Mouse (Mus musculus): ENCODE measurements at regions not wholly inside any gene's neighbourhood (a gene's known extent, or its start where the extent isn't known, plus 50 kb on each side); places are given as distances from the start of the nearest gene placed in this dataset.
A peak's percentile ranks its signal among the peaks of the same experiment; 100 is the strongest.

- ATAC-seq (ENCODE audit: insufficient read depth) (no peak), DNase-seq (no peak)
- Histone ChIP-seq H3K4me2 (no peak overlapping the region), H3K4me1 (ENCODE audit: insufficient read depth) (no peaks in the 10 kb centered on the region), H3K27me3 (ENCODE audit: insufficient read depth, low read length) (no peaks in the 10 kb centered on the region), H3K4me3 (ENCODE audit: low read depth, low read length) (no peak overlapping the region), H3K36me3 (ENCODE audit: insufficient read depth) (no peaks in the 10 kb centered on the region), H3K9ac (no peak overlapping the region), H3K9me3 (ENCODE audit: low read depth, low read length) (no peaks in the 10 kb centered on the region), H3K27ac (ENCODE audit: low read depth) (no peak overlapping the region)
- no peak for TF ChIP-seq CTCF (IDR thresholded peaks at IDR 0.05; ENCODE audit: low read depth)
- 73% methylated on average over 8 of the region's 8 CpGs for WGBS
Observed at GRCm38 (mm10) chr11:19834561-19834960, 89.6 kb upstream of the Spred2 start.

DNA sequence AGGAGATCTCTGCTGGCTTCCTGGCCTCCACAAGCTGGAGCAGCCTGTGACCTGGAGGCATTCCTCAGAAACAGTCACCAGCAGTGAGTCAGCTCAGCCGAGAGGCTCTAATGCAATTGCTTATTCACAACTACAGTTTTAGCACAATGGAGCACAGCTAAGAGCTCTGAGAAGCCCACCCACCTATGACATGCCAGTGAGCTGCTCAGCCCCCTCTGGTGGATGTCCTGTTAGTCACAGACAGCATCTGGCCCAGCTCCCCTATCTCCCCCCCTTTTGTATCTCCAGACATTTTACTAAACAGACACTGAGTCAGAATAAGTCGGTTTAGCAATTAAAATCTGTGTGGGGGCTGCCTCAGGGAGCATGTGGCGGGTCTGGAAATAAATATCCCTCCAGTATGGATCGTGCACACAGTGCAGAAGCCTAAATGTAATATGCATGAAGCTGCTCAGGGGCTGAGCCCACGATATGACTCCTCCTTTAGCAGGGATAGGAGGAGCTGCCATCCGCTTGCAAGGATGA, 88.9 kb upstream of the Spred2 start:
- TF ChIP-seq CTCF (IDR thresholded peaks at IDR 0.05; ENCODE audit: low read depth): peak; percentile 51
- no peaks in the 10 kb centered on the region for H3K4me1 ChIP-seq (ENCODE audit: insufficient read depth)
- H3K27ac ChIP-seq (ENCODE audit: low read depth): no peak overlapping the region
- WGBS: 25% methylated on average over 6 of the region's 6 CpGs
- H3K36me3 ChIP-seq (ENCODE audit: insufficient read depth): no peaks in the 10 kb centered on the region
- DNase-seq (peak; percentile 70), ATAC-seq (ENCODE audit: insufficient read depth) (peak; percentile 82; the same call in 1 of the 2 replicates)
- no peak overlapping the region for H3K4me2 ChIP-seq
- no peaks in the 10 kb centered on the region for H3K27me3 ChIP-seq (ENCODE audit: insufficient read depth, low read length)
- H3K9me3 ChIP-seq (ENCODE audit: low read depth, low read length): no peaks in the 10 kb centered on the region
- no peak overlapping the region for H3K9ac ChIP-seq
- no peak overlapping the region for H3K4me3 ChIP-seq (ENCODE audit: low read depth, low read length)

DNA sequence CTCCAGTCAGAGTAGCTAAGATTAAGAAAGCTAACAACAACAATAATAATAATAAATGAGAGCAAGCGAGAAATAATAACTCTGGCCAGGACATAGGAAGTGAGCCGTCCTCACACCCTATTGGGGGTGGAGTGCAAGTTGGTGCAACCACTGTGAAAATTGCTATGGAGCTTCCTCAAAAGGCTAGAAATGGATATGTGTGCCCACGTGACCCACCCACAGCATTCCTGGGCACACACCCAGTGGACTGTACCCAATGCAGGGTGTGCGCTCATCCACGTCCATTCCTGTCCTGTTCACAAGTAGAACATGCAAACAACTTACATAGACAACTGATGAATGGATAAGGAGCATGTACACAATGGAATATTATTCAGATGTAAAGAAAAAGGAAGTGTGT, 85.2 kb upstream of the Spred2 start:
- H3K27ac ChIP-seq (ENCODE audit: low read depth): no peak overlapping the region
- H3K4me3 ChIP-seq (ENCODE audit: low read depth, low read length): no peak overlapping the region
- no peak for DNase-seq
- H3K36me3 ChIP-seq (ENCODE audit: insufficient read depth): no peaks in the 10 kb centered on the region
- H3K9ac ChIP-seq: no peak overlapping the region
- H3K27me3 ChIP-seq (ENCODE audit: insufficient read depth, low read length): no peaks in the 10 kb centered on the region
- TF ChIP-seq CTCF (IDR thresholded peaks at IDR 0.05; ENCODE audit: low read depth): no peak
- H3K4me1 ChIP-seq (ENCODE audit: insufficient read depth): no peaks in the 10 kb centered on the region
- no peak overlapping the region for H3K4me2 ChIP-seq
- WGBS: 88% methylated on average over 5 of the region's 5 CpGs
- ATAC-seq (ENCODE audit: insufficient read depth): no peak
- H3K9me3 ChIP-seq (ENCODE audit: low read depth, low read length): no peaks in the 10 kb centered on the region

DNA sequence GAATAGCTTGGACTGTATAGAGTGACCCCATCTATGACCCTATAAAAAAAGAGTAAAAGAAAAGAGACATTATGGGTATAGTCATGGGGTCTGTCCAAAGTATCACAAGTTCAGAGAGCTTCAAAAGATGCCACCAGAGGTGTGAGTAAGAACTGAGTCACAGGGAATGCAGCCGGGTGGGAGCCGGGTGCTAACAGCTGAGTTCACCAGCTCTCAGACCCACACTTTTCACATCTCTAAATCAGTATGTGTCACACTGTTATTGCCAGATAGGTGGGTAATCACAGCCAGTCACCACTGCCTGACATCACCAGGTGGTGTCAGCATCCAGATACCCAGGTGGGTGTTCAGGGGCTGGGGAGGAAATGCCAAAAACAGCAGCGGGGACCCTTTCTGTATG, 81.1 kb upstream of the Spred2 start:
- TF ChIP-seq CTCF (IDR thresholded peaks at IDR 0.05; ENCODE audit: low read depth): no peak
- DNase-seq: no peak

DNA sequence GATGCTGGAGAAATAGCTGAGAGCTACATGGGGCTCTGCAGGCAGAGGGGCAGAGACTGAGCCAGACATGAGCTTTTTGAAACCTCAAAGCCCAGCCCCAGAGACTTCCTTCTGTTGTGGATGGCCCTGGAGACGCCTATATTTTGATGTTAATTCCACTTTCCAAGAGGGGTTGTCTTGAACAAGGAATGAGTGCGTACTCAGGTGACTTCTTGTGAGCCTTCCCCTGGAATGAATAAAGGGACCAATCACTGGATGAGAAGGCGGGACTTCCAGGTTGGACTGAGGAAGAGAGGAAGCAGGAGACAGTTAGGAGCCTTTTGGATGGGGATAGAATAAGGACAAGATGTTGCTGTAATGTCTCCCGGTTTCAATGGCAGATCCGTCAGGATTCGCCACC, 76.3 kb upstream of the Spred2 start:
- Histone ChIP-seq H3K9me3 (ENCODE audit: low read depth, low read length) (no peaks in the 10 kb centered on the region), H3K27me3 (ENCODE audit: insufficient read depth, low read length) (no peaks in the 10 kb centered on the region), H3K4me1 (ENCODE audit: insufficient read depth) (0 out of 2 replicates have a peak, but pooled peaks cover 5% of the 10 kb centered on the region), H3K4me3 (ENCODE audit: low read depth, low read length) (no peak overlapping the region), H3K4me2 (no peak overlapping the region), H3K9ac (no peak overlapping the region), H3K27ac (ENCODE audit: low read depth) (no peak overlapping the region), H3K36me3 (ENCODE audit: insufficient read depth) (no peaks in the 10 kb centered on the region)
- WGBS: 91% methylated on average over 6 of the region's 6 CpGs
- DNase-seq (no peak), ATAC-seq (ENCODE audit: insufficient read depth) (no peak)
- TF ChIP-seq CTCF (IDR thresholded peaks at IDR 0.05; ENCODE audit: low read depth): no peak

More for the DNA sequence above, 81.1 kb upstream of the Spred2 start:
- H3K4me1 ChIP-seq (ENCODE audit: insufficient read depth): no peaks in the 10 kb centered on the region
- WGBS: 72% methylated on average over 3 of the region's 3 CpGs
- no peak overlapping the region for H3K4me3 ChIP-seq (ENCODE audit: low read depth, low read length)
- no peak overlapping the region for H3K4me2 ChIP-seq
- no peak overlapping the region for H3K9ac ChIP-seq
- no peak for ATAC-seq (ENCODE audit: insufficient read depth)
- H3K27me3 ChIP-seq (ENCODE audit: insufficient read depth, low read length): no peaks in the 10 kb centered on the region
- no peak overlapping the region for H3K27ac ChIP-seq (ENCODE audit: low read depth)
- H3K36me3 ChIP-seq (ENCODE audit: insufficient read depth): no peaks in the 10 kb centered on the region
- H3K9me3 ChIP-seq (ENCODE audit: low read depth, low read length): no peaks in the 10 kb centered on the region

DNA sequence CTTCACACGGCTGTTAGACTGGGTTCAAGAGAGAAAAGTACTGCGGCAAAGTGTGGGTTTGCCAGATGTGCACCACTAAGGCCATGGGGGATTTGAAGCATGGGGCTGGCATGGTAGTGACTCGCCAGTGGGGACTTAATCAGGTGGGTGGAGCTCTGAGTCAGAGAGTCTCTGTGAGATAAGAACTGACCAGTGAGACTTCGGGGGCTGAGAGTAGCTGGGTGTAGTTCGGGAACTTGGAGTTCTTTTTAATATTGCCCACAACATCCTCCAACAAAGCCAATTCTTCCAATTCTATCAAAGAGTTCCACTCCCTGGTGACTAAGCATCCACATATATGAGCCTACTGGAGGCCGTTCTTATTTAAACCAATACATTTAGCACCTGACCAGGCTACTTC, 75.8 kb upstream of the Spred2 start:
- no peak overlapping the region for H3K4me3 ChIP-seq (ENCODE audit: low read depth, low read length)
- DNase-seq (no peak), ATAC-seq (ENCODE audit: insufficient read depth) (no peak)
- TF ChIP-seq CTCF (IDR thresholded peaks at IDR 0.05; ENCODE audit: low read depth): no peak
- 78% methylated on average over 6 of the region's 6 CpGs for WGBS
- no peak overlapping the region for H3K9ac ChIP-seq
- no peak overlapping the region for H3K27ac ChIP-seq (ENCODE audit: low read depth)
- no peaks in the 10 kb centered on the region for H3K9me3 ChIP-seq (ENCODE audit: low read depth, low read length)
- no peaks in the 10 kb centered on the region for H3K27me3 ChIP-seq (ENCODE audit: insufficient read depth, low read length)
- no peaks in the 10 kb centered on the region for H3K36me3 ChIP-seq (ENCODE audit: insufficient read depth)
- no peak overlapping the region for H3K4me2 ChIP-seq
- 0 out of 2 replicates have a peak, but pooled peaks cover 5% of the 10 kb centered on the region for H3K4me1 ChIP-seq (ENCODE audit: insufficient read depth)

GRCm38 (mm10) chr11:19849347-19849811, 74.8 kb upstream of the Spred2 start:
- Histone ChIP-seq H3K27ac (ENCODE audit: low read depth) (peak overlapping the region; percentile 43; the same call in 1 of the 2 replicates), H3K4me1 (ENCODE audit: insufficient read depth) (0 out of 2 replicates have a peak, but pooled peaks cover 5% of the 10 kb centered on the region), H3K4me2 (no peak overlapping the region), H3K9me3 (ENCODE audit: low read depth, low read length) (no peaks in the 10 kb centered on the region), H3K9ac (no peak overlapping the region), H3K36me3 (ENCODE audit: insufficient read depth) (no peaks in the 10 kb centered on the region), H3K4me3 (ENCODE audit: low read depth, low read length) (no peak overlapping the region), H3K27me3 (ENCODE audit: insufficient read depth, low read length) (no peaks in the 10 kb centered on the region)
- ATAC-seq (ENCODE audit: insufficient read depth) (peak; percentile 49; the same call in 1 of the 2 replicates), DNase-seq (no peak)
- no peak for TF ChIP-seq CTCF (IDR thresholded peaks at IDR 0.05; ENCODE audit: low read depth)
- WGBS: 46% methylated on average over 4 of the region's 4 CpGs
